Mouse (Mus musculus): ENCODE measurements around the gene Plvap.

GRCm38 (mm10) chr8:71527162-71527870 is 15.8 kb upstream of the Plvap start:
- TF ChIP-seq CTCF (IDR thresholded peaks at IDR 0.05), result no peak
- TF ChIP-seq EP300 (IDR thresholded peaks at IDR 0.05), result no peak

Data from lung, postnatal 0 days (tissue).